Mouse (Mus musculus) limb, embryonic 12.5 days (tissue): ENCODE data around the gene Rab2b. TPM values are rescaled to one million over a fixed set of nuclear protein-coding genes. Genes with fewer than 3 reads are reported as not detected.

ENCODE experiments used
- polyA plus RNA-seq: library from polyadenylated mRNA; unstranded; fragments of >200 nt; fragmentation: Nextera tagmentation; extraction: Ambion mirVana; gene quantifications from 2 replicates; pipeline ENCODE4 v1.2.1, GENCODE M21; 2016

The Rab2b gene
- polyA plus RNA-seq, 1 experiment from 2014 or later: 23.5 TPM

Other genes starting within 250 kb of the Rab2b start
- not detected in 2 replicates for gene Olfr221, start 237.1 kb downstream of the Rab2b start, polyA plus RNA-seq
- gene Hnrnpc, start 175.5 kb downstream of the Rab2b start, polyA plus RNA-seq: 852 and 869 TPM in 2 replicates
- gene Rpgrip1, start 168.8 kb downstream of the Rab2b start, polyA plus RNA-seq: 72.7 and 84.1 TPM in 2 replicates
- 83.2 and 84.7 TPM in 2 replicates for gene Supt16, start 82.1 kb downstream of the Rab2b start, polyA plus RNA-seq
- gene Chd8, start 21.8 kb downstream of the Rab2b start, polyA plus RNA-seq: 49.6 and 53.7 TPM in 2 replicates
- gene Tox4, start 399 bp downstream of the Rab2b start, polyA plus RNA-seq: 47.2 and 51.3 TPM in 2 replicates
- gene Mettl3, start 25.6 kb upstream of the Rab2b start, polyA plus RNA-seq: 59.9 and 61.0 TPM in 2 replicates
- 30.9 and 33.7 TPM in 2 replicates for gene Sall2, start 49.2 kb upstream of the Rab2b start, polyA plus RNA-seq
- gene Olfr1513, start 76.9 kb upstream of the Rab2b start, polyA plus RNA-seq: not detected in 2 replicates
- not detected in 2 replicates for gene Olfr1512, start 99.6 kb upstream of the Rab2b start, polyA plus RNA-seq
- not detected in 2 replicates for gene Olfr1511, start 117.8 kb upstream of the Rab2b start, polyA plus RNA-seq
- not detected in 2 replicates for gene Olfr1510, start 134.8 kb upstream of the Rab2b start, polyA plus RNA-seq
- gene Olfr1509, start 163.4 kb upstream of the Rab2b start, polyA plus RNA-seq: not detected in 2 replicates
- gene Olfr1508, start 187.9 kb upstream of the Rab2b start, polyA plus RNA-seq: not detected in 2 replicates
- gene Olfr1507, start 216.2 kb upstream of the Rab2b start, polyA plus RNA-seq: not detected in 2 replicates